Mouse (Mus musculus) mature B cell (primary cell): Measurements from ENCODE around the gene Dock4.

ENCODE experiments used
- in situ Hi-C: fragments of 300-500 bp; cut with MboI; formaldehyde crosslinking; loops from 2 replicates; pipeline ENCODE4 v1.14.3; 2019

The Dock4 gene

GRCm38 (mm10) chr12:40459673-40460265 lies 14.0 kb downstream of the Dock4 start:
- in situ Hi-C loops: no loop called here

GRCm38 (mm10) chr12:40462693-40463235 lies 17.0 kb downstream of the Dock4 start:
- in situ Hi-C loops: no loop called here

GRCm38 (mm10) chr12:40463828-40464227 lies 18.1 kb downstream of the Dock4 start:
- in situ Hi-C loops: no loop called here

- in situ Hi-C loops: no loop called here
Observed at GRCm38 (mm10) chr12:40464282-40464681, 18.5 kb downstream of the Dock4 start.

- in situ Hi-C loops: no loop called here
Observed at GRCm38 (mm10) chr12:40468235-40468634, 22.5 kb downstream of the Dock4 start.

GRCm38 (mm10) chr12:40469009-40469408 lies 23.3 kb downstream of the Dock4 start:
- in situ Hi-C loops: no loop called here

GRCm38 (mm10) chr12:40471649-40472399 lies 26.1 kb downstream of the Dock4 start:
- in situ Hi-C loops: no loop called here

GRCm38 (mm10) chr12:40473709-40474108 lies 28.0 kb downstream of the Dock4 start:
- in situ Hi-C loops: no loop called here

GRCm38 (mm10) chr12:40477621-40478452 lies 32.1 kb downstream of the Dock4 start:
- in situ Hi-C loops: no loop called here

- in situ Hi-C loops: no loop called here
Observed at GRCm38 (mm10) chr12:40484224-40484623, 38.5 kb downstream of the Dock4 start.

GRCm38 (mm10) chr12:40485210-40485609 lies 39.5 kb downstream of the Dock4 start:
- in situ Hi-C loops: no loop called here

GRCm38 (mm10) chr12:40486047-40486837 lies 40.5 kb downstream of the Dock4 start:
- in situ Hi-C loops: no loop called here

GRCm38 (mm10) chr12:40496387-40496786 lies 50.6 kb downstream of the Dock4 start:
- in situ Hi-C loops: no loop called here

- in situ Hi-C loops: no loop called here
Observed at GRCm38 (mm10) chr12:40497806-40498205, 52.1 kb downstream of the Dock4 start.

GRCm38 (mm10) chr12:40498250-40498671 lies 52.5 kb downstream of the Dock4 start:
- in situ Hi-C loops: no loop called here

GRCm38 (mm10) chr12:40498928-40499626 lies 53.3 kb downstream of the Dock4 start:
- in situ Hi-C loops: no loop called here

- in situ Hi-C loops: no loop called here
Observed at GRCm38 (mm10) chr12:40499627-40500329, 54.0 kb downstream of the Dock4 start.

- in situ Hi-C loops: no loop called here
Observed at GRCm38 (mm10) chr12:40501141-40501540, 55.4 kb downstream of the Dock4 start.

- in situ Hi-C loops: no loop called here
Observed at GRCm38 (mm10) chr12:40503520-40503919, 57.8 kb downstream of the Dock4 start.

GRCm38 (mm10) chr12:40504687-40505086 lies 58.9 kb downstream of the Dock4 start:
- in situ Hi-C loops: no loop called here
